Mouse (Mus musculus) G1E (cell line): ENCODE measurements at regions not wholly inside any gene's neighbourhood (a gene's known extent, or its start where the extent isn't known, plus 50 kb on each side); places are given as distances from the start of the nearest gene placed in this dataset.

Source experiments
- ATAC-seq: 2 replicates; pipeline ENCODE4 v1.8.0; 2016; ENCODE audit warnings: mild to moderate bottlenecking; ENCODE audit not compliant: insufficient number of reproducible peaks, poor library complexity, low FRiP score, severe bottlenecking; ENCODE audit errors: extremely low read depth
- DNase-seq: peaks from one replicate; pipeline ENCODE4 v3.0.0; 2012; ENCODE audit warnings: low spot score
- H3K27me3 ChIP-seq: 2 replicates; pipeline ENCODE4 v1.6.1; 2012; ENCODE audit warnings: mild to moderate bottlenecking, low read length, inconsistent platforms; ENCODE audit not compliant: insufficient read depth
- H3K36me3 ChIP-seq: replicated peaks from 2 replicates; pipeline ENCODE3; 2012; ENCODE audit warnings: mild to moderate bottlenecking, inconsistent platforms
- H3K4me1 ChIP-seq: 2 replicates; pipeline ENCODE4 v1.6.1; 2012; ENCODE audit warnings: low read depth, low read length, inconsistent platforms, mixed read lengths; ENCODE audit not compliant: insufficient read depth
- H3K4me3 ChIP-seq: 2 replicates; pipeline ENCODE4 v1.5.1; 2012; ENCODE audit warnings: low read depth, mild to moderate bottlenecking, inconsistent platforms, low read length, moderate library complexity, mixed read lengths
- H3K9me3 ChIP-seq: replicated peaks from 2 replicates; pipeline ENCODE4 v1.6.1; 2012; ENCODE audit warnings: inconsistent platforms
- CTCF ChIP-seq: IDR thresholded peaks from 2 replicates; pipeline ENCODE4 v1.5.1; 2012; ENCODE audit warnings: low read depth, low read length, inconsistent platforms, mixed read lengths
- GATA1 ChIP-seq: IDR thresholded peaks from 2 replicates; pipeline ENCODE4 v1.6.1; 2012; ENCODE audit warnings: borderline replicate concordance, low read length, inconsistent platforms, mixed read lengths
- GATA2 ChIP-seq: IDR thresholded peaks from 2 replicates; pipeline ENCODE4 v1.6.1; 2012; ENCODE audit warnings: low read depth, low read length, inconsistent platforms, borderline replicate concordance
- POLR2AphosphoS5 ChIP-seq: IDR thresholded peaks from 2 replicates; pipeline ENCODE4 v1.6.1; 2012; ENCODE audit warnings: low read depth, low read length, inconsistent platforms; ENCODE audit not compliant: insufficient replicate concordance
- TAL1 ChIP-seq: conservative IDR thresholded peaks from 2 replicates; pipeline ENCODE4 v1.6.1; 2012; ENCODE audit warnings: low read depth, low read length, inconsistent platforms, mixed read lengths

DNA sequence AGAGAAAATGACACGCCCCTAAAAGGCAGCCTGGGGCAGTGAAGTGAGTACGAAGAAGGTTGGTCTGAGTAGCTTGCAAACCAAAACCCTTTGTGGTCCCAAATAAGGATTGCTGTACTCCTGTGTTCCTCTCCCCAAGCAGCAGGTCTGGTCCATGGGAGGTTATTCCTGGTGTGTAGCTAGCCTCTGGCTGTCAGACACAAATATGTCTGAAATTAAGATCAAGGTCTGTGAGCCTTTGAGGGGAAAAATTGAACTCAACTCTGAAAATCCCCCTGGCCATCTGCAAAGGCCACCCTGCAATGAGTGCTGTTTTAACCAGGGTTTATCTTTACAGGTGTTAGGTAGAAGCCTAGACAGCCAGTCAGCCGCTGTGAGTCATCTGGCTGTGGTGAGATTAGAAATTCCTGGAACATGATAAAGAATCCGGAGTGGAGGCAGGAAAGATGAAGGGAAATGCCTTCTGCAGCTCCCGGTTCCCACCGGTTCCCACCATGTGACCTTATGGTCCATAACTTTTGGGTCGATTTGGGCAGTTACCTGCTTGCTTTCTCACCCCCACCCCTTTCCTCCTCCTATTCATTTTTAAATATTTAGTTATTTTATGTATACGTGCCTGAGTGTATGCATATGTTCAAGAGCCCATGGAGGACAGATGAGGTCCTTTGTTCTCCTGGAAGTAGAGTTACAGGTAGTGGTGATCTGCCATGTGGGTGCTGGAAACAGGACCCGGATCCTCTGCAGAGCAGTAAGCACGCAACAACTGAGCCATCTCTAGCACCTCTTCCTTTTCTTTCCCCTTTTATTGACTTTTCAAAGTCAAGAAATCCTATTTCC is 155.6 kb upstream of the Dmrta1 start:
- Histone ChIP-seq H3K36me3 (no peaks in the 10 kb centered on the region), H3K9me3 (peaks cover 9% of the 10 kb centered on the region), H3K4me3 (no peak overlapping the region), H3K27me3 (no peaks in the 10 kb centered on the region), H3K4me1 (no peaks in the 10 kb centered on the region)
- TF ChIP-seq POLR2AphosphoS5, result no peak
- ATAC-seq (peak; percentile 50; the same call in 1 of the 2 replicates), DNase-seq (no peak)

DNA sequence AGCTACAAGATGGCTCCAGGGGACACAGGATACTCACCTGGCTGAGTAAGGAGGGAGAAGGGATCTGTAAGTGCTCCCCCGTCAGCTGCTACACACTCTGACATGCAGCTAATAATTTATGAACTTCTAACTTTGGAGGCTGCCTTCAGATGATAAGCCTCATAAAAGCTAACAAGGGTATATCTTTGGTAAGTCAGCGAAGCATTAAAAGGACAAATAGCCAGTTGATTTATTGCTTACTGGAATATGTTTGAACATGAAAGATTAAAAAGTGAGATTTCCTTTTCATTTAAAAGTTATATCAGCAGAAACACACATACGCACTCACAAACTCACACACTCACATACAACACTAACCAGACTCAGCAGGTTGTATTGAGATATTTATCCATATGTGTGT is 161.2 kb upstream of the Dmrta1 start:
- no peak for DNase-seq
- peak; percentile 59 for ATAC-seq

DNA sequence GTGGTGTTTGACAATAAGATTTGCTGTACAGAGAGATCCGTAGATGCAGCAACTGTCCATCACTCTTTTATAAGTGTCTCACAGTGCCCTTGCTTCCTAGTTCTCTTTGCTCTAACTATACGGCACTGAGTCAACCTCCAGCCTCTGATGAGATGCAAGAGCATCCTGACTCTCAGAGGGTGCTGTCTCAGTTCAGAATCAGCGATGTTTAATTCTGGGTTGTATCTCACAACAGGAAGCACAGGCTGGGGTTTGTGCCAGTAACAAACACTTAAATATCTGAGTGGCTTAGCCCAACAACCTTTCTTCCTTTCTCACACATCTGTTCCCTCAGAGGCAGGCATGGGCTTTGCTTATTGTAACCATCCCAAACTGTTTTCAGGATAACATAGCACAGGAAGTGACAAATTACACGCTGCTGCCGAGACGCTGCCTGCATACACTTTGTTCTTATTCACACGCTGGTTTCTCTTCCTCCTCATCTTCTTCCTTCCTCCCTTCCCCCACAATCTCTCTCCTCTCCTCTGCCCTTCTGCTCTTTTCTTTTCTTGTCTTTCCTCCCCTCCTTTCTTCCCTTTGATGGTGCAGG is 163.3 kb upstream of the Dmrta1 start:
- Histone ChIP-seq H3K27me3 (no peaks in the 10 kb centered on the region), H3K9me3 (peaks cover 22% of the 10 kb centered on the region), H3K4me1 (no peaks in the 10 kb centered on the region), H3K4me3 (no peak overlapping the region), H3K36me3 (no peaks in the 10 kb centered on the region)
- TF ChIP-seq TAL1 (no peak), POLR2AphosphoS5 (no peak), CTCF (no peak), GATA2 (no peak), GATA1 (no peak)
- DNase-seq (no peak), ATAC-seq (no peak)

More for the DNA sequence above, 161.2 kb upstream of the Dmrta1 start:
- Histone ChIP-seq H3K9me3 (peaks cover 16% of the 10 kb centered on the region; the same call in 1 of the 2 replicates), H3K27me3 (no peaks in the 10 kb centered on the region), H3K36me3 (no peaks in the 10 kb centered on the region), H3K4me3 (no peak overlapping the region), H3K4me1 (no peaks in the 10 kb centered on the region)
- TF ChIP-seq GATA2 (no peak), TAL1 (no peak), GATA1 (no peak), CTCF (no peak), POLR2AphosphoS5 (no peak)

DNA sequence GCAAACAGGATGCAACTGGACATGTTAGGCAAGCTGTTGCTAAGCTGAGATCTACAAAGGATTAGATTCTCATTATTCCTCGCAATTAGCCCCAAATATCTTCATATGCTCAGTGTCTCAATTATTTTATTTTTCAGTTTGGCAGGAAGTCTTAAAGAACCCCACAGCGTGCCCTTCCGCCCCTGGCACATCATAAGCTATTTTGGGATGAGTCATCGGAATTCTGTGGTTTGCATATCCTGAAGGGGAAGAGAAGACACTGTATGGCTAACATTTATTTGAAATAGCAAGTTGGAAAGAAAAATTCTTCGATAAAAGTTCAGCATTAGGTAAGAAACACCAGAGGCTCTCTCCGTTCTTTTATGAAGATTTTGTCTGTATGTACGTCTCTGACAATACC is 164.3 kb upstream of the Dmrta1 start:
- TF ChIP-seq TAL1, result no peak
- no peak for TF ChIP-seq GATA1
- TF ChIP-seq POLR2AphosphoS5, result no peak
- no peak for TF ChIP-seq CTCF
- no peak for TF ChIP-seq GATA2
- DNase-seq, result no peak
- H3K27me3 ChIP-seq, result no peaks in the 10 kb centered on the region
- no peaks in the 10 kb centered on the region for H3K36me3 ChIP-seq
- no peak for ATAC-seq
- H3K4me1 ChIP-seq, result no peaks in the 10 kb centered on the region
- no peak overlapping the region for H3K4me3 ChIP-seq
- peaks cover 24% of the 10 kb centered on the region for H3K9me3 ChIP-seq

DNA sequence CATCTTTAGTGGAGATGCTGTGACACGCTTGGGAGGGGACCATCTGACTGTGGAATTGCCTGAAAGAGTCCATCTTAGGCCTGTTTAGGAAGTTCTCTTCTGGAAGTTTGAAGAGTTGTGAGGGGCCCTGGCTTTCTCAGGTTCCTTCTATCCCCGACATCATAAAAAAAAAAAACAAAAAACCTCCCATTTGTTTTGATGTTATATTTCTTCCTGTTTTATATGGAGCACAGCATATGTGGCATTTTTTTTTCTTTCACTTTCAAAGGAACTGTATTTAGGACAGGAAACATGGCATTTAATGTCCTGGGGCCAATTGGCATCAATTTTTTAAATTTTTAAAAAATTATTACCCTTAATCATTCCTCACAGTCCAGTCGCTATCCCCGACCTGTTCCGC is 168.6 kb upstream of the Dmrta1 start:
- DNase-seq (no peak), ATAC-seq (no peak)
- H3K27me3 ChIP-seq, result no peaks in the 10 kb centered on the region
- TF ChIP-seq TAL1 (no peak), GATA2 (no peak), GATA1 (no peak), CTCF (no peak)
- H3K4me1 ChIP-seq, result no peaks in the 10 kb centered on the region
- H3K9me3 ChIP-seq, result peaks cover 13% of the 10 kb centered on the region
- no peak overlapping the region for H3K4me3 ChIP-seq
- no peaks in the 10 kb centered on the region for H3K36me3 ChIP-seq

DNA sequence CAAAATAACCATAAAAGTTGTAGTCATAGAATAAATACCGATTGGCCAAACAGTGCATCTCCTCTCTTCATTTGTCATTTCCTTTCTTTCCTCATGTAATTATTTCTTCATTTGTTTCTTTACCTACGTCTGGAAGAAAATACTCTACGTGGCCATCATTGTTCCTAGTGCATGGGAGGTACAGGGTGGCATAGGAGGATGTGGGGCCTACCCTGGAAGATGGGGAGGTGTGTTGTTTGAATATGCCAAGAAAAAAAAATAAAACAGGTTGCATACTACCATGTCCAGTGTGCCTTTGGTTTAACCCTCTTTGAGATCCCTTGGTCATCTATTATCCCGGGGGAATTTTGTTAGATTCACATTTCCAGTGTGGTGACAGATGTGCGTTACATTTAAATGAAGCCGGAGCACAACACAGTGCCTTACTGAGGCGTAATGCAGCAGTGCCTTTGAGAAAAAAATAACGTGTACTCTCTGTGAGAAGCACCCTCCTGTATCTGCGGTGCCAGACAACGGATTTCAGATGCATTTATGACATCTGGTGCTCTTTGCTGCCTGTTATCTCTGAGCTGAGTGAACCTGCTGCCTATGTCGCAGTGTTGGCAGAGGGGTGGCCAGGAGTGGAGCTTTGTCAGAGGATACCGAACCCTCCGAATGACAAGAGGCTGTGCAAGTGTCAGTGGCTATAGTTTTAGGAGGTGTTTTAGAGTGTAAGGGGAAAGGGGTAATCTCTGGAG is 169.4 kb upstream of the Dmrta1 start:
- ATAC-seq, result peak; percentile 90
- H3K4me3 ChIP-seq, result no peak overlapping the region

More for the DNA sequence above, 169.4 kb upstream of the Dmrta1 start:
- peaks cover 13% of the 10 kb centered on the region for H3K9me3 ChIP-seq
- no peak for DNase-seq
- no peaks in the 10 kb centered on the region for H3K4me1 ChIP-seq
- no peaks in the 10 kb centered on the region for H3K36me3 ChIP-seq
- TF ChIP-seq CTCF (no peak), GATA1 (no peak), POLR2AphosphoS5 (no peak), TAL1 (no peak), GATA2 (no peak)
- no peaks in the 10 kb centered on the region for H3K27me3 ChIP-seq
